Mouse (Mus musculus): ENCODE results near the gene Nectin2. TPM values are rescaled to one million over a fixed set of nuclear protein-coding genes. Genes with fewer than 3 reads are reported as not detected.
"Not testable (repeated sequence)": the region's sequence is repeated elsewhere in the genome, so short reads cannot be mapped to it uniquely, and the experiment has no call there.

The Nectin2 gene
- polyA plus RNA-seq (2016; fragmentation: Nextera tagmentation; extraction: Ambion mirVana) = 95.3 and 97.6 TPM in 2 replicates

GRCm38 (mm10) chr7:19750217-19751069, at the start of gene Nectin2:
Nectin2 (minus strand) TSS chr7:19750483.
- peak; percentile 25 for ATAC-seq (ENCODE audit: insufficient number of reproducible peaks, insufficient read depth, low FRiP score, low TSS enrichment)
- peaks cover 30% of the 10 kb centered on the region for H3K4me1 ChIP-seq
- peak within 1 kb of the TSS; percentile 83 for H3K4me3 ChIP-seq
- no peaks in the 10 kb centered on the region for H3K36me3 ChIP-seq
- no peaks in the 10 kb centered on the region for H3K9me3 ChIP-seq
- H3K9ac ChIP-seq = peak within 1 kb of the TSS; percentile 89
- H3K27ac ChIP-seq = peak within 1 kb of the TSS; percentile 90
- peak within 1 kb of the TSS; percentile 79 for H3K4me2 ChIP-seq (replicated peaks)
- WGBS = 16% methylated on average over 19 of the region's 19 CpGs
- no peaks in the 10 kb centered on the region for H3K27me3 ChIP-seq

- ATAC-seq (ENCODE audit: insufficient number of reproducible peaks, insufficient read depth, low FRiP score, low TSS enrichment) = peak; percentile 61; the same call in 1 of the 2 replicates
- H3K27me3 ChIP-seq = peaks cover 27% of the 10 kb centered on the region
- no peak within 1 kb of the TSS for H3K9ac ChIP-seq
- no peaks in the 10 kb centered on the region for H3K9me3 ChIP-seq
- H3K4me3 ChIP-seq = peak within 1 kb of the TSS; percentile 20; the same call in 1 of the 2 replicates
- H3K4me2 ChIP-seq (replicated peaks) = peak within 1 kb of the TSS; percentile 39
- H3K27ac ChIP-seq = 0 out of 2 replicates have a peak within 1 kb of the TSS, but pooled peaks have one; percentile 2
- H3K36me3 ChIP-seq = no peaks in the 10 kb centered on the region
- WGBS = 2% methylated on average over 32 of the region's 32 CpGs
- no peaks in the 10 kb centered on the region for H3K4me1 ChIP-seq
Observed at GRCm38 (mm10) chr7:19796697-19797588, 46.7 kb upstream of the Nectin2 start, which contains the start of gene Cblc. Cblc (minus strand) TSS chr7:19796809.

GRCm38 (mm10) chr7:19796254-19796653, 46.0 kb upstream of the Nectin2 start:
- peak overlapping the region; percentile 39 for H3K4me2 ChIP-seq (replicated peaks)
- ATAC-seq (ENCODE audit: insufficient number of reproducible peaks, insufficient read depth, low FRiP score, low TSS enrichment) = no peak
- H3K4me3 ChIP-seq = peak overlapping the region; percentile 20; the same call in 1 of the 2 replicates

GRCm38 (mm10) chr7:19795236-19795635, 45.0 kb upstream of the Nectin2 start:
- no peak overlapping the region for H3K4me3 ChIP-seq
- no peaks in the 10 kb centered on the region for H3K9me3 ChIP-seq
- no peak for ATAC-seq (ENCODE audit: insufficient number of reproducible peaks, insufficient read depth, low FRiP score, low TSS enrichment)
- H3K36me3 ChIP-seq = no peaks in the 10 kb centered on the region
- no peak overlapping the region for H3K4me2 ChIP-seq (replicated peaks)
- H3K27ac ChIP-seq = no peak overlapping the region
- peaks cover 33% of the 10 kb centered on the region for H3K27me3 ChIP-seq
- WGBS = 83% methylated on average over 2 of the region's 2 CpGs
- H3K9ac ChIP-seq = no peak overlapping the region
- no peaks in the 10 kb centered on the region for H3K4me1 ChIP-seq

More at GRCm38 (mm10) chr7:19796254-19796653, 46.0 kb upstream of the Nectin2 start:
- H3K9me3 ChIP-seq = no peaks in the 10 kb centered on the region
- peaks cover 27% of the 10 kb centered on the region for H3K27me3 ChIP-seq
- H3K36me3 ChIP-seq = no peaks in the 10 kb centered on the region
- no peaks in the 10 kb centered on the region for H3K4me1 ChIP-seq
- H3K9ac ChIP-seq = no peak overlapping the region
- 9% methylated on average over 18 of the region's 18 CpGs for WGBS
- H3K27ac ChIP-seq = 0 out of 2 replicates have a peak overlapping the region, but pooled peaks have one; percentile 2

- Histone ChIP-seq H3K27me3 (peaks cover 34% of the 10 kb centered on the region), H3K36me3 (no peaks in the 10 kb centered on the region), H3K4me1 (0 out of 2 replicates have a peak, but pooled peaks cover 3% of the 10 kb centered on the region), H3K4me3 (no peak overlapping the region), H3K9ac (no peak overlapping the region), H3K27ac (no peak overlapping the region), H3K4me2 (replicated peaks) (no peak overlapping the region), H3K9me3 (no peaks in the 10 kb centered on the region)
- 87% methylated on average over 19 of the region's 19 CpGs for WGBS
- ATAC-seq (ENCODE audit: insufficient number of reproducible peaks, insufficient read depth, low FRiP score, low TSS enrichment) = no peak
Observed at GRCm38 (mm10) chr7:19792701-19793630, 42.7 kb upstream of the Nectin2 start.

- H3K36me3 ChIP-seq; ATAC-seq (ENCODE audit: insufficient number of reproducible peaks, insufficient read depth, low FRiP score, low TSS enrichment); H3K9ac ChIP-seq; H3K27ac ChIP-seq; H3K9me3 ChIP-seq; H3K4me1 ChIP-seq; H3K4me3 ChIP-seq; H3K4me2 ChIP-seq (replicated peaks): not testable (repeated sequence)
- peaks cover 23% of the 10 kb centered on the region for H3K27me3 ChIP-seq
- WGBS = 82% methylated on average over 2 of the region's 2 CpGs
Observed at GRCm38 (mm10) chr7:19791504-19791903, 41.2 kb upstream of the Nectin2 start.

GRCm38 (mm10) chr7:19789904-19790347, 39.6 kb upstream of the Nectin2 start:
- under 1% methylated on average over 19 of the region's 19 CpGs for WGBS
- H3K9ac ChIP-seq = no peak overlapping the region
- peak overlapping the region; percentile 59 for H3K4me2 ChIP-seq (replicated peaks)
- H3K9me3 ChIP-seq = 0 out of 2 replicates have a peak, but pooled peaks cover 3% of the 10 kb centered on the region
- H3K4me1 ChIP-seq = 0 out of 2 replicates have a peak, but pooled peaks cover 6% of the 10 kb centered on the region
- H3K27ac ChIP-seq = no peak overlapping the region
- no peaks in the 10 kb centered on the region for H3K36me3 ChIP-seq
- peak overlapping the region; percentile 27 for H3K4me3 ChIP-seq
- no peak for ATAC-seq (ENCODE audit: insufficient number of reproducible peaks, insufficient read depth, low FRiP score, low TSS enrichment)
- H3K27me3 ChIP-seq = peaks cover 9% of the 10 kb centered on the region

- Histone ChIP-seq H3K27ac (no peak overlapping the region), H3K9ac (no peak overlapping the region), H3K36me3 (no peaks in the 10 kb centered on the region), H3K4me3 (no peak overlapping the region), H3K4me1 (0 out of 2 replicates have a peak, but pooled peaks cover 6% of the 10 kb centered on the region), H3K27me3 (peaks cover 6% of the 10 kb centered on the region; the same call in 1 of the 2 replicates), H3K4me2 (replicated peaks) (no peak overlapping the region), H3K9me3 (0 out of 2 replicates have a peak, but pooled peaks cover 6% of the 10 kb centered on the region)
- 46% methylated on average over 12 of the region's 12 CpGs for WGBS
- ATAC-seq (ENCODE audit: insufficient number of reproducible peaks, insufficient read depth, low FRiP score, low TSS enrichment) = no peak
Observed at GRCm38 (mm10) chr7:19785874-19786458, 35.7 kb upstream of the Nectin2 start.

- Histone ChIP-seq H3K4me3 (no peak overlapping the region), H3K36me3 (no peaks in the 10 kb centered on the region), H3K9me3 (0 out of 2 replicates have a peak, but pooled peaks cover 6% of the 10 kb centered on the region), H3K4me1 (0 out of 2 replicates have a peak, but pooled peaks cover 6% of the 10 kb centered on the region), H3K4me2 (replicated peaks) (no peak overlapping the region), H3K27ac (no peak overlapping the region), H3K27me3 (no peaks in the 10 kb centered on the region), H3K9ac (no peak overlapping the region)
- WGBS = 33% methylated on average over 11 of the region's 11 CpGs
- no peak for ATAC-seq (ENCODE audit: insufficient number of reproducible peaks, insufficient read depth, low FRiP score, low TSS enrichment)
Observed at GRCm38 (mm10) chr7:19784764-19785535, 34.7 kb upstream of the Nectin2 start.

Measured in embryonic facial prominence, embryonic 12.5 days (tissue).